Mouse (Mus musculus): ENCODE data around the gene Hydin.
"Not testable (repeated sequence)": the region's sequence is repeated elsewhere in the genome, so short reads cannot be mapped to it uniquely, and the experiment has no call there.

Hydin gene

GRCm38 (mm10) chr8:110333376-110333775 lies 66.6 kb downstream of the Hydin start:
- no peak for DNase-seq (ENCODE audit: low spot score in 2 of 2)

GRCm38 (mm10) chr8:110339447-110339846 lies 72.7 kb downstream of the Hydin start:
- DNase-seq (ENCODE audit: low spot score in 2 of 2): no peak

GRCm38 (mm10) chr8:110340090-110340703 lies 73.4 kb downstream of the Hydin start:
- no peak for DNase-seq (ENCODE audit: low spot score in 2 of 2)

GRCm38 (mm10) chr8:110345697-110346394 lies 79.1 kb downstream of the Hydin start:
- DNase-seq (ENCODE audit: low spot score in 2 of 2): no peak

- DNase-seq (ENCODE audit: low spot score in 2 of 2): no peak
Observed at GRCm38 (mm10) chr8:110346915-110347314, 80.1 kb downstream of the Hydin start.

- no peak for DNase-seq (ENCODE audit: low spot score in 2 of 2)
Observed at GRCm38 (mm10) chr8:110350725-110351124, 83.9 kb downstream of the Hydin start.

- DNase-seq (ENCODE audit: low spot score in 2 of 2): no peak
Observed at GRCm38 (mm10) chr8:110351909-110352308, 85.1 kb downstream of the Hydin start.

- DNase-seq (ENCODE audit: low spot score in 2 of 2): no peak
Observed at GRCm38 (mm10) chr8:110362975-110363374, 96.2 kb downstream of the Hydin start.

- no peak for DNase-seq (ENCODE audit: low spot score in 2 of 2)
Observed at GRCm38 (mm10) chr8:110372836-110373235, 106.1 kb downstream of the Hydin start.

- no peak for DNase-seq (ENCODE audit: low spot score in 2 of 2)
Observed at GRCm38 (mm10) chr8:110373695-110374094, 106.9 kb downstream of the Hydin start.

GRCm38 (mm10) chr8:110382751-110383150 lies 116.0 kb downstream of the Hydin start:
- no peak for DNase-seq (ENCODE audit: low spot score in 2 of 2)

- not testable (repeated sequence) for DNase-seq (ENCODE audit: low spot score in 2 of 2)
Observed at GRCm38 (mm10) chr8:110384632-110385031, 117.9 kb downstream of the Hydin start.

GRCm38 (mm10) chr8:110395656-110396055 lies 128.9 kb downstream of the Hydin start:
- no peak for DNase-seq (ENCODE audit: low spot score in 2 of 2)

GRCm38 (mm10) chr8:110400536-110400935 lies 133.8 kb downstream of the Hydin start:
- DNase-seq (ENCODE audit: low spot score in 2 of 2): no peak

- DNase-seq (ENCODE audit: low spot score in 2 of 2): no peak
Observed at GRCm38 (mm10) chr8:110402311-110402710, 135.5 kb downstream of the Hydin start.

GRCm38 (mm10) chr8:110404516-110404915 lies 137.7 kb downstream of the Hydin start:
- DNase-seq (ENCODE audit: low spot score in 2 of 2): no peak

- DNase-seq (ENCODE audit: low spot score in 2 of 2): no peak
Observed at GRCm38 (mm10) chr8:110415121-110415520, 148.3 kb downstream of the Hydin start.

GRCm38 (mm10) chr8:110416931-110417330 lies 150.2 kb downstream of the Hydin start:
- no peak for DNase-seq (ENCODE audit: low spot score in 2 of 2)

- no peak for DNase-seq (ENCODE audit: low spot score in 2 of 2)
Observed at GRCm38 (mm10) chr8:110417801-110418200, 151.0 kb downstream of the Hydin start.

GRCm38 (mm10) chr8:110419711-110420110 lies 152.9 kb downstream of the Hydin start:
- no peak for DNase-seq (ENCODE audit: low spot score in 2 of 2)

GRCm38 (mm10) chr8:110420221-110420620 lies 153.4 kb downstream of the Hydin start:
- DNase-seq (ENCODE audit: low spot score in 2 of 2): no peak

- no peak for DNase-seq (ENCODE audit: low spot score in 2 of 2)
Observed at GRCm38 (mm10) chr8:110424146-110424545, 157.4 kb downstream of the Hydin start.

- DNase-seq (ENCODE audit: low spot score in 2 of 2): no peak
Observed at GRCm38 (mm10) chr8:110431340-110431739, 164.6 kb downstream of the Hydin start.
